Mouse (Mus musculus) MEL (cell line): ENCODE measurements at regions not wholly inside any gene's neighbourhood (a gene's known extent, or its start where the extent isn't known, plus 50 kb on each side); places are given as distances from the start of the nearest gene placed in this dataset.

ENCODE experiments used
- CHD2 ChIP-seq: IDR thresholded peaks from 2 replicates; pipeline ENCODE4 v1.6.1; 2011; ENCODE audit warnings: low read length, improper control_type of control experiment
- CTCF ChIP-seq, 3 experiments: IDR thresholded peaks in 2 of 3; conservative IDR thresholded peaks in 1 of 3; 2 replicates each; pipeline ENCODE4 v1.5.1; 2011 to 2012; ENCODE audit warnings: low read length in 3 of 3, low read depth in 2 of 3, mild to moderate bottlenecking in 2 of 3, improper control_type of control experiment in 1 of 3, inconsistent platforms in 1 of 3, mixed read lengths in 1 of 3, moderate library complexity in 1 of 3; ENCODE audit not compliant: control insufficient read depth in 1 of 3, insufficient read depth in 1 of 3, poor library complexity in 1 of 3, severe bottlenecking in 1 of 3
- EP300 ChIP-seq, 2 experiments: IDR thresholded peaks; 2 replicates each; pipeline ENCODE4 v1.6.1; 2011; ENCODE audit warnings: improper control_type of control experiment in 2 of 2, low read length in 2 of 2, low read depth in 1 of 2, mild to moderate bottlenecking in 1 of 2
- TAL1 ChIP-seq: IDR thresholded peaks from 2 replicates; pipeline ENCODE4 v1.6.1; 2012; ENCODE audit warnings: mild to moderate bottlenecking, inconsistent platforms, low read length, moderate library complexity, mixed read lengths

- no peak for TF ChIP-seq CHD2
- TF ChIP-seq TAL1, result no peak
- no peak for TF ChIP-seq EP300 (IDR thresholded peaks at IDR 0.05; ENCODE audit: low read depth in 1 of 2, low read length in 2 of 2)
- TF ChIP-seq CTCF (IDR thresholded peaks at IDR 0.05 in 2 of 3, conservative IDR thresholded peaks at IDR 0.05 in 1 of 3; ENCODE audit: control insufficient read depth in 1 of 3, insufficient read depth in 1 of 3, low read depth in 2 of 3, low read length in 3 of 3, poor library complexity in 1 of 3, severe bottlenecking in 1 of 3), result no peak
These were observed 68.9 kb upstream of the Smyd2 start for GRCm38 (mm10) chr1:189991089-189991488.
